In genomic region chr7:28917503-28918426, GRCm38 (mm10) we compare ENCODE assay signal across 7 mouse cellular contexts. TPM values are rescaled to one million over a fixed set of nuclear protein-coding genes. Genes with fewer than 3 reads are reported as not detected.
DNase-seq lines count a peak whose midpoint lies in the region; ATAC-seq lines count a peak whose summit lies in the region.

No protein-coding gene starts in this region.

- H3K9me3 ChIP-seq in intestine, embryonic 16.5 days (ENCODE audit: control insufficient read depth, low read length) = no peaks in the 10 kb centered on the region
- H3K9me3 ChIP-seq in neural tube, embryonic 15.5 days (replicated peaks) = no peaks in the 10 kb centered on the region

- peak; percentile 17 to 22 for DNase-seq in spleen, postnatal 36 days (ENCODE audit: low spot score in 2 of 2)
- DNase-seq in spleen, postnatal 14 days (ENCODE audit: low spot score in 2 of 2) = no peak
- peak; percentile 52 to 66 for DNase-seq in gastrocnemius, adult 8-10 months (ENCODE audit: low spot score in 2 of 2)
- peak; percentile 65 for DNase-seq in left cerebral cortex, postnatal 4 days
- no peak for DNase-seq in MN1 (ENCODE audit: low spot score)

- no peak overlapping the region for H3K4me3 ChIP-seq in intestine, embryonic 16.5 days (ENCODE audit: low read length)
- H3K4me3 ChIP-seq in neural tube, embryonic 15.5 days (replicated peaks) = no peak overlapping the region

- peak overlapping the region; percentile 45; the same call in 1 of the 2 replicates for H3K9ac ChIP-seq in intestine, embryonic 16.5 days (ENCODE audit: low read depth, low read length)
- no peak overlapping the region for H3K9ac ChIP-seq in neural tube, embryonic 15.5 days (replicated peaks)

- no peaks in the 10 kb centered on the region for H3K27me3 ChIP-seq in intestine, embryonic 16.5 days (replicated peaks; ENCODE audit: control insufficient read depth, insufficient read depth, low read length)
- no peaks in the 10 kb centered on the region for H3K27me3 ChIP-seq in neural tube, embryonic 15.5 days (replicated peaks)

- intact Hi-C loops in left cerebral cortex, postnatal 4 days (cut with DNase I) = no loop called here

- peak overlapping the region; percentile 91 for H3K27ac ChIP-seq in intestine, embryonic 16.5 days (ENCODE audit: low read length)
- peak overlapping the region; percentile 77 for H3K27ac ChIP-seq in neural tube, embryonic 15.5 days (replicated peaks)

- H3K4me2 ChIP-seq in intestine, embryonic 16.5 days (ENCODE audit: low read depth, low read length) = no peak overlapping the region
- no peak overlapping the region for H3K4me2 ChIP-seq in neural tube, embryonic 15.5 days

- peaks cover 63% of the 10 kb centered on the region for H3K4me1 ChIP-seq in intestine, embryonic 16.5 days (ENCODE audit: control insufficient read depth, insufficient read depth, low read length)
- H3K4me1 ChIP-seq in neural tube, embryonic 15.5 days = peaks cover 61% of the 10 kb centered on the region

- 45% methylated on average over 10 of the region's 10 CpGs for WGBS in intestine, embryonic 16.5 days
- 67% methylated on average over 10 of the region's 10 CpGs for WGBS in neural tube, embryonic 15.5 days

- peak; percentile 52 for ATAC-seq in intestine, embryonic 16.5 days
- peak; percentile 55 for ATAC-seq in neural tube, embryonic 15.5 days (ENCODE audit: low FRiP score)

- peaks cover 39% of the 10 kb centered on the region for H3K36me3 ChIP-seq in intestine, embryonic 16.5 days (ENCODE audit: control insufficient read depth, insufficient read depth, low read length)
- H3K36me3 ChIP-seq in neural tube, embryonic 15.5 days = peaks cover 56% of the 10 kb centered on the region

RNA-seq across cellular contexts. Expression of gene Capn12, which starts 36.5 kb away (rescaled TPM):
- total RNA-seq in gastrocnemius, adult 8-10 months (2022) = under 1 TPM in 1 of 4 experiments, not detected in 3; 0.11 TPM
- 0.29 and 0.39 TPM in 2 replicates for polyA plus RNA-seq in intestine, embryonic 16.5 days (2015; fragmentation: Nextera tagmentation; extraction: Ambion mirVana)
- under 1 TPM; 0.18 to 0.52 TPM for total RNA-seq in left cerebral cortex, postnatal 4 days (2021)
- polyA plus RNA-seq in neural tube, embryonic 15.5 days (2015; fragmentation: Nextera tagmentation; extraction: Ambion mirVana) = 0.35 and 0.60 TPM in 2 replicates

RNA-seq across cellular contexts. Expression of gene Actn4, which starts 44.4 kb away (rescaled TPM):
- 10 to 100 TPM; 21.3 to 36.9 (median 28.2) TPM for total RNA-seq in gastrocnemius, adult 8-10 months (2022)
- 402 and 447 TPM in 2 replicates for polyA plus RNA-seq in intestine, embryonic 16.5 days (2015; fragmentation: Nextera tagmentation; extraction: Ambion mirVana)
- 100 to 1,000 TPM; 129 to 134 TPM for total RNA-seq in left cerebral cortex, postnatal 4 days (2021)
- polyA plus RNA-seq in neural tube, embryonic 15.5 days (2015; fragmentation: Nextera tagmentation; extraction: Ambion mirVana) = 141 and 177 TPM in 2 replicates

RNA-seq across cellular contexts. Expression of gene Lgals7, which starts 54.1 kb away (rescaled TPM):
- not detected for total RNA-seq in gastrocnemius, adult 8-10 months (2022)
- 0.56 and 0.97 TPM in 2 replicates for polyA plus RNA-seq in intestine, embryonic 16.5 days (2015; fragmentation: Nextera tagmentation; extraction: Ambion mirVana)
- total RNA-seq in left cerebral cortex, postnatal 4 days (2021) = 1 to 10 TPM; 2.3 to 3.7 TPM
- polyA plus RNA-seq in neural tube, embryonic 15.5 days (2015; fragmentation: Nextera tagmentation; extraction: Ambion mirVana) = 3.3 and 4.8 TPM in 2 replicates

Comparison
In these comparisons a context has a peak if more than half of its experiments do, and no peak if none do; other contexts are left out.
1. DNase-seq: peak in spleen, postnatal 36 days (2 of 2), gastrocnemius, adult 8-10 months (2 of 2) and left cerebral cortex, postnatal 4 days (single experiment); none in spleen, postnatal 14 days (0 of 2) and MN1 (single experiment).